Mouse (Mus musculus) T-helper 1 cell (primary cell): ENCODE results near the gene Pde4c.

Source experiments
- in situ Hi-C: fragments of 300-600 bp; cut with MboI, MseI; formaldehyde crosslinking; loops from one replicate; pipeline ENCODE4 v1.15.1; 2025; ENCODE audit warnings: high pct_unique_total_duplicates

Gene Pde4c

DNA sequence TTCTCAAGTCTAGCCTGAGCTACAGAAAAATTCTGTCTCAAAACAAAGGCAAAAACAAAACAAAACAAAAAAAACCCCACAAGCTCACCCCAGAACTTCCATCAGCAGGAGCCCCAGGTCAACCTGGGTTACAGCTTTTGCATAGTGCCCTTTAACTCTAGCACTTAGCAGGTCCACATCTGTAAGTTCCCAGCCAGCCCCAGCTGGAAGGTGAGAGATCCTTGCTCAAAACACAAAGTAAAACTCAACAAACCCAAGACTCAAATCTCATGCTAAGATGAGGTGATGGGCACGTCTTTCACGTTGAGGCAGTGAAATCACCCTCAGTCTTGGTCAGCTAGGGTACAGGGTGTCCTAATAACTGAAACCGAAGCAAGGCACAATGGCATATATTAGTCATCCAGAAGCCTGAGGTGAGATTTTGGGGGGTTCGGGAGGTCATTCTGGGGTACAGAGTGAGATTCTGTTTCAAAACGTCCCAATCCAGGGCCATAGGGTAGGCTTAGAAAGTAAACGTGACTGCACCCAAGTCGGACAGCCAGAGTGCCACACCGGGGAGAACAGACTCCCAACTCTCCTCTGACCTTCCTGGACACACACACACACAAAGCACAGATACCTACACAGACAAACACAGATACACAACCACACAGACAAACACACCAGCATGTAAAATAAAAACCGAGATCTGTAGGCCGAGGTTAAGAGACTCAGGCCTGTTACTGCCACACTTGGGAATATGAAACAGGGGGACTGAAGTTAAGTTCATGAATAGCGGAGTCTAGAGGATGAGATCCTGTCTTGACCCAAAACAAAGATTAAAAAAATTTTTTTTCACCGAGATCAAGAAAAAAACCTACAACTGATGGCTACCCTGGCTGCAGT, 25.9 kb upstream of the Pde4c start:
- in situ Hi-C loops: no loop called here

DNA sequence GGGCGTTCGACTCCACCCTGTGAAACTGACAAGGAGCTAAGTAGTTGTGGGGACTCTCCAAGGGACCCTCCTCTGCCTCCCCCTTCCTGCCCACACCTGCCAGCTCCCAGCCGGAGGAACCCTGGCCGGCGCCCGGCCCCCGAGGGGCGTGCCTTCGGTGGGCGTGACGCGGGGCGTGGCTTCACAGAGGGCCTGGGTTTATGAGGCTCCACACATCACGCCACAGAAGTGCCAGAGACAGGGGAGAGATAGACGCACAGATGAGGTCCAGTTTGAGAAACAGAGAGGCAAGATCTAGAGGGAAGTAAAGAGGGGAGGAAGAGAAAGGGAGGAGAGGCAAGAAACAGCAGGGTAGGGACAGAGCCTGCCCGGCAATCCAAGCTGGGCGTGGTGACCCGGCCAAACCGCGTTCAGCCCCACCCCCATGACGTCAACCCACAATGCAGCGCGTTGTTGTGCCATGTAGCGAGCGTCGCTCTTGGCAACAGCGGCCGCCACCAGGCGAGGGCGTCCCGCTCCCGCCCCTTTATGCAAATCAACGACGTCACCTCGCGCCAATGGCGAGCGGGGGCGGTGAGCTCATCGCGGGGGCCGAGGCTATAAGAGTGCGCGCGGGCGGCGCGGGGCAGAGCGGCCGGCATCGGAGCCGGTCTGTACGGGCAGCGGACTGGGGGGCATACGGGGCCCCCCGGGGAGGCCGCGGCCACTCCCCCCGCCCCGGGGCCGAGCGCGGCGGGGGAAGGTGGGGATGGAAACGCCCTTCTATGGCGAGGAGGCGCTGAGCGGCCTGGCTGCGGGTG, 25.0 kb upstream of the Pde4c start, which contains the start of gene Jund:
Jund (plus strand) TSS at position 640 of the 800 bp plus-strand sequence.
- in situ Hi-C loops: no loop called here

DNA sequence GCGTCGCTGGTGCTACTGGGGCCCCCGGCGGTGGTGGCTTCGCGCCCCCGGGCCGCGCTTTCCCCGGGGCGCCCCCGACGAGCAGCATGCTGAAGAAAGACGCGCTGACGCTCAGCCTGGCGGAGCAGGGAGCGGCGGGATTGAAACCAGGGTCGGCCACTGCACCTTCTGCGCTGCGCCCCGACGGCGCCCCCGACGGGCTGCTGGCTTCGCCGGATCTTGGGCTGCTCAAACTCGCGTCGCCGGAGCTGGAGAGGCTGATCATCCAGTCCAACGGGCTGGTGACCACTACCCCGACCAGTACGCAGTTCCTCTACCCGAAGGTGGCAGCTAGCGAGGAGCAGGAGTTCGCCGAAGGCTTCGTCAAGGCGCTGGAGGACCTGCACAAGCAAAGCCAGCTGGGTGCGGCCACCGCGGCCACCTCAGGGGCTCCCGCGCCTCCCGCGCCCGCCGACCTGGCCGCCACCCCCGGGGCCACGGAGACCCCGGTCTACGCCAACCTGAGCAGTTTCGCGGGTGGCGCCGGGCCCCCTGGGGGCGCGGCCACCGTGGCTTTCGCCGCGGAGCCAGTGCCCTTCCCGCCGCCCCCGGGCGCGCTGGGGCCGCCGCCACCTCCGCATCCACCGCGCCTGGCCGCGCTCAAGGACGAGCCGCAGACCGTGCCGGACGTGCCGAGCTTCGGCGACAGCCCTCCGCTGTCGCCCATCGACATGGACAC, 24.2 kb upstream of the Pde4c start:
- in situ Hi-C loops: no loop called here

DNA sequence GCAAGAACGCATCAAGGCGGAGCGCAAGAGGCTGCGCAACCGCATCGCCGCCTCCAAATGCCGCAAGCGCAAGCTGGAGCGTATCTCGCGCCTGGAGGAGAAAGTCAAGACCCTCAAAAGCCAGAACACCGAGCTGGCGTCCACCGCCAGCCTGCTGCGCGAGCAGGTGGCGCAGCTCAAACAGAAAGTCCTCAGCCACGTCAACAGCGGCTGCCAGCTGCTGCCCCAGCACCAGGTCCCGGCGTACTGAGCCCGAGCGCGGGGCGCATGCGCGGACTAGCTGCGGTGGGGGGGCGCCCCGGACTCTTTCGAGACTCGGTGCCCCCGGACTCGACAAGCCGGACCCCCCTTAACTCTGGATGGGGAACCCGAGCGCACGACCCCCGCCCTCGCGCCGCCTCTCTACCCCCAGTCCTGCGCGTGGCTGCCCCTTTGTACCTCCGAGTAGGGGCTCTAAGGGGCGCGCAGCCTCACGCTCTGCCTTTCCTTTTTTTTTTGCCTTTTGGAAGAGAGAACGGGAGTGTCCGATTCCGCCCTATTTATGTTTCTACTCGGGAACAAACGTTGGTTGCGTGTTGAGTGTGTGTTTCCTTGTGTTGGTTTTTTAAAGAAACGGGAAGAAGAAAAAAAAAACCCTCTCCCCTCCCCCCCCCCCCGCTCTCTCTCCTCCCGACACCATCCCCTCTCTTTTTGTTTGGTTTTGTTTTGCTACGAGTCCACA, 23.5 kb upstream of the Pde4c start:
- in situ Hi-C loops: no loop called here

DNA sequence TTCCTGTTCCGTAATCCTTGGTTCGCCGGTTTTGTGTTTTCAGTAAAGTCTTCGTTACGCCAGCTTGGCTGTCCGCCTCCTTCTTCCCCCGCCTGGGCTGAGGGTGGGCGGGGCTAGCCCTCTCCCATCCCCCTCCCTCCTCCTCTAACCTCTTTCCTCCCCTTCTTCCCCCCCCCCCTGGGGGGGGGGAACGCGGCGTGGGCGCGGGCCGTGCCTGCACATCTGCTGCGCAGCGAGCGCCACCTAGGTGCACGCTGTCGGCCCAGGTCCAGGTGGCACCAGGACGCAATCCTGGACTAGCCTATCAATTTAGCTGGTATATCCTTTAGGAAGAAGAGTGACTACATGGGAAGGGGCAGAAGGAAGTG, 23.0 kb upstream of the Pde4c start:
- in situ Hi-C loops: no loop called here

DNA sequence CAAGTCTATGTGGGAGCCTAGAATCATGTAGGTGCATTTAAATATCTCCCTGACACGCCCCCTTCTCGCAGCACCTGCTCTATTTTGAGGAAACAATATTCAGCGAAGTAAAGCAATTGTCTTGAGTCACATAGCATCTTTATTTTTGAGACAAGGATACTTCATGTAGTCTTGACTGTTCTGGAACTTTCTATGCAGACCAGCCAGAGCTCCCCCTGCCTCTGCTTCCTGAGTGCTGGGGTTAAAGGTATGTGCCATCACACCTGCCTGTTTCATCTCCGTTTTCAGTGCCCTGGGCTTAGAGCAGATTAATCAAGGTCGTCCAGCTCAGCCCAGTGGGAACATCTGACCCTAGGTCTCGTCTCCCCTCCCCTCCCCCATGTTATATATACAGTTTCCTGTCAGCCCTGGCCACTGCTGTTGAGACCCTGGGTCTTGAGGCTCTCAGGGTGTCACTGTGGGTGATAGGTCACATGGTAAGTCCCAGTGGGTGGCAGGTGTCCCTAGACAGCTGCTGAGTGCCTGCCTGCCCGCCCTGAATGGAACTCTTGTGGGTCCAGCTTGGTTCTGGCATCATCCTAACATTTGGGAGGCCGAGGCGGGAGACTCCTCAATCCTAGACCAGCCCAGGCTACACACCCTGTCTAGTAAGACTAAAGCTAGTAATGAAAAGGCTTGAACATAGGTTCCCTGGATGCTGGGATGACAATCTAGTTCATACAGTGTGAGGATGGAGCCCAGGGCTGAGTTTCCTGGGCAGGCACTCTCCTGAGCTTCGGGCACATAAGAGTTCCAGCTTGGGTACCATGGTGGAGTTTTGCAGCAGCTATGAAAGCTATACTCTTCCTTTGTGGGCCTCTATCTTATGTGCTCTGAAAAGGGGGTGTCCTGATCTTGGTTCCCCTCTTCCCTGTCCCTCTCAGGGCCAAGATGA, 22.2 kb upstream of the Pde4c start:
- in situ Hi-C loops: no loop called here

DNA sequence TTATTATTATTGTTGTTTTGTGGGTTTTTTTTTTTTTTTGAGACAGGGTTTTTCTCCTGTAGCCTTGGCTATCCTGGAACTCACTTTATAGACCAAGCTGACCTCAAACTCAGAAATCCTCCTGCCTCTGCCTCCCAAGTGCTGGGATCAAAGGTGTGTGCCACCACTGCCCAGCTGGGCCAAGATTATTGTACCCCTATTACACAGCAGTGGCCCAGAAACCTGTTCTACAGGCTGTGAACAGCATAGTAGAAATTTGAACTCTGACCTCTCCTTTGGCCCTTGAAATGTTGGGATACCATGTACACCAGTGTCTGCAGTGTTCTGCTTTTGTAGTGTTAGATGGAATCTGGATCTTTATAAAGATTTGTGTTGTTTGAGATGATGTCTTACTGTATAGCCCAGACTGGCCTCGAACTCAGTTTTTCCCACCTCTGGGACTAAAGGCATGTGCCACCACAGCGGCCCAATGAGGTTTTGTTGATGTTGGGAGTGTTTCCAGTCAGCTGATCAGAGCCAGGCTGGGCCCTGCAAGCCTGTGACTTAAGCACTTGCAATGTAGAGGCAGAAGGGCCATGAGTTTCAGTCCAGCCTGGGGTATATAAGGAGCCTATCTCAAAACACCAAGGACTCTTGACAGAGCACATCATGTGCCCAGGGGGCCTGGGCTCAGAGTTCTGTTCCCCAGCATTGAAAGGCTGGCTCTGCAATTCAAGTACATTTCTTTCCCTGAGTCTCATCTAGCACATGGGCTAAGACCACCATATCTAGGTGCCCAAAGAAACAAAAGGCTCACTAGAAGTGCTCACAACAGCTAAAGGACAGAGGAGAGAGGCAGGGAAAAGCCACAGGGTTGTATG, 21.3 kb upstream of the Pde4c start:
- in situ Hi-C loops: no loop called here

DNA sequence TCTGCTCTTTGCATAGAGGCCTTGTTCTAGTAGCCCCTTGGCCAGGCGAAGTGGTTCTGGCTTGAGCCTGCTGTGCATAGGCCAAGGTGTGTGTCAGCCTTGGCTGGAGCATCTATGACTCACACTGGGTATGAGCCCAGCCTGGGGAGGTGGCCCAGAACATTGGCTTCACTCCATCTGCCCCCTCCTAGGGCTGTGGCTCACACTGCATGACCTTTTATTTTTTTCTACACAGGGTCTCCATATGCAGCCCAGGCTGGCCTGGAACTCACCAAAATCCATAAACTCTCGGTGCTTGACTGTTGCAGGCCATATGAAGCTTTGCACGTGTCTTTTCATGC, 20.7 kb upstream of the Pde4c start:
- in situ Hi-C loops: no loop called here

DNA sequence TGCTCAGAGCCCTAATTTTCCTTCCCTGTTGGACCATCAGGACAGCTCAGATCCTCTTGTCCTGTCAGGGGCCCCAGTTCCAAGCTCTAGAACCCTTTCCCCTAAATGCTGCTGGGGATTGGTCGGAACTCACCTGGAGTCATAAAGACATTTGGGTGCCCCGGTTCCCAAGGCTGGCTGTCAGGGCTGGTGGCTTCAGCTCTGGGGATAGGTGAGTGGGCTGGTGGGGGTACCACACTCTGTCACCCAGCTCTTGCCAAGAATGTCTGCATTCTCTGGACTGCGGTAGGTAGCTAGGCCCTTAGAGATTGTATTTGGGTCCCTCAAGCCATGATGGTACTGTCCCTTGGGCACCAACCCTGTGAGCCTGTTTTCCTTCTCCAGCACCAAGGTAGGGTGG, 20.2 kb upstream of the Pde4c start, which contains the start of gene Iqcn:
Iqcn (plus strand) TSS at position 171 of the 400 bp plus-strand sequence.
- in situ Hi-C loops: no loop called here

DNA sequence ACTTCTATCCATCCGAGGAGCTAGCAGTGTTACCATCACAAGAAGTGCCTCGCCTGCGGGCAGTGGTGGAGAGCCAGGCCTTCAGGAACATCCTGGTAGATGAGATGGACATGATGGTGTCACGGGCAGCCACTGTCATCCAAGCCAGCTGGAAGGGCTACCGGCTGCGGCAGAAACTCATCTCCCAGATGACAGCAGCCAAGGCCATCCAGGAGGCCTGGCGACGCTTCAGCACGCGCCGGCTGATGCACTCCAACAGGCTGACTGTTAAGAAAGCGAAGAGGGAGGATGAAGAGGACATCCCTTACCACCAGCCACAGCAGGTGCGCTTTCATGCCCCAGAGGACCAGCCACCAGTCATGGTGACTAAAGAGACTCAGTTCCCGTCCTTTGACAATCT, 15.2 kb upstream of the Pde4c start:
- in situ Hi-C loops: no loop called here

DNA sequence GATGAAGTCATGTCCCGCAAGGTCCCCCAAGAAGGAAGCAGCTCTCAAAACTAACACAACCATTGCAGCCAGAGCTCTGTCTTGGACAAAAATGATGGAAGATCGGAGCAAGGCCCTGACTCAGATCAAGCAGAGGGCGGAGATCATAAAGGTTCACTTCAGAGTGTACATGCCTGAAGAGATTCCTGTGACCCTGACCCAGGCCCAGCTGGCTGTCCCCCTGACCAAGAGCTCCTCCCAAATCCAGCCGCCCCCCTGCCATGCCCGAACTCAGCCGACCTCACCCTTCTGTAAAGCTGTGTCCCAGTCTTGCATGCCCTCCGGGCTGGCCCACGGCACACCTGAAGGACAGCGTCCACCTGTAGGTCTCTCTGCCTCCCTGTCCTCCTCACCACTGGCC, 13.7 kb upstream of the Pde4c start:
- in situ Hi-C loops: loop anchor here (10.0 kb wide), 1 partner anchor 55 kb away; the partner anchor contains the start of gene Mpv17l2

DNA sequence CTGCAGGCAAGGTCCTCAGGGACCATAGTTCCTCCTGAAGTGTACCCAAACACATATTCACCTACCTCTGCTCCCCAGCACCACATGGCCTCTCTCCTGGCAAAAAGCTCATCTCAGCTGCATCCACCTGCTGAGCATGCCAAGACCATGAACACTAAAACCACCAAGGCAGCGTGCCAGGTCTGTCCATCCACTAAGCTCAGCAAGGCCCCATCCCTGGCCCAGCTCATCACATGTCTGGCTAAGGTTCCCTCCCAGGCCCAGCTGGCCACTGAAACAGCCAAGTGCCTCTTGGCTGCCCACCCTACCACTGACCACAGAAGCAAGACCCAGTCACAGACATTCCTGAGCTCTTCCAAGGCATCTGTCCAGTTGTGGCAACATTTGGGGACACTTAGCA, 13.2 kb upstream of the Pde4c start:
- in situ Hi-C loops: loop anchor here (10.0 kb wide), 1 partner anchor 55 kb away; the partner anchor contains the start of gene Mpv17l2

DNA sequence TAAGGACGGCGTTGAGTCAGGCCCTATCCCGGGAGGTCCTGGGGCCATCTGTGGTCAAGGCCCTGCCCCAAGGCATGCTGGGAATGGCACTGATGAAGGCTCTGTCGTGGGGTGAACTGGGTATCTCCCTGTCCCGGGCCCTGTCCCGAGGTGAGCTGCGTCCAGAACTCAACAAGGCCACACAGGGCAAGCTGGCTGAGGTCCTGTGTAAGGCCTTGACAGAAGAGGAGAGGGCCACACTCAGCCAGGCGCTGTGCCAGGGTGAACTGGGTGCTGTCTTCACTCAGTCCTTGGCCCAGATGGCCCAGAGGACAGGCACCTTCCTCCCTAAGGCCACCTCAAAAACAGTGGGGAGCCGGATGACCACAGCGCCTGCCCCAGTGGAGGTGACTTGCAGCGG, 12.5 kb upstream of the Pde4c start:
- in situ Hi-C loops: loop anchor here (10.0 kb wide), 1 partner anchor 54 kb away; the partner anchor contains the start of gene Mpv17l2

DNA sequence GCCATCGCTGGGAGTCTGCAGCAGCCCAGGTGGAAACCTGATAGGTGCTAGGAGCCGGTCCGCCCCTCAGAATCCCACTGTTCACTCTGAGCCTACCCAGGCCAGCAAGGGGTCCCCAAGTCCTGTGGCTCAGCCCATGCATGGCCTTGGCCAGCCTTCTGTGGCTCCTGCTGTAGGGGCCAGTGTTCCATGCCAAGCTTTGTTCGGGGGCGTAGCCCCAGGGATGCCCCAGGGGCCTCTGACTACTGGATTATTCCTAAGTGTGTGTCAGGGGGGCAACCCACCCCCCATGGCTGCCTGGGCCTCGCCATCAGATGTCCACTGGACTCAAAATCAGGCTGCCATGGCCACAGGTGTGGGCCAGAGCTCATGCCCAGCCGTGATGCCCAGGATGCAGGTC, 9.5 kb upstream of the Pde4c start:
- in situ Hi-C loops: loop anchor here (10.0 kb wide), 1 partner anchor 51 kb away; the partner anchor contains the start of gene Mpv17l2

DNA sequence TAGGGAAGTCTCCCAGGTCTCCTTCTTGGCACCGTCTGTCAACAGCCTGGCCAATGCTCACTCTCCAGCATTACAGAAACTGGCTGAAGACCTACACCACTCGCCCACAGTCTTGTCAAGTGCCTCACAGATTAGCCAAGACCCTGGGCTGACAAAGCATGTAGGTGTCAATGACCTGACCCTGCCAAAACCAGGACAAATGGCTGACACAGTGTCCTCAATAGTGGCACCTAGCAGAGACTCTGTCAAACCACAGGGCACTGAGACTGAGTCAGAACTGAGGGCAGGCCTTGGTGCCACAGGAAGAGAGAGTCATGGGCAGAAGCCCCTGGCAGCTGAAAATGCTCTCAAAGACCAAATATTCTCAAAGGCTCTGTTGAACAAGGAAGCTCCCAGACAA, 8.4 kb upstream of the Pde4c start:
- in situ Hi-C loops: loop anchor here (10.0 kb wide), 1 partner anchor 50 kb away; the partner anchor contains the start of gene Mpv17l2

DNA sequence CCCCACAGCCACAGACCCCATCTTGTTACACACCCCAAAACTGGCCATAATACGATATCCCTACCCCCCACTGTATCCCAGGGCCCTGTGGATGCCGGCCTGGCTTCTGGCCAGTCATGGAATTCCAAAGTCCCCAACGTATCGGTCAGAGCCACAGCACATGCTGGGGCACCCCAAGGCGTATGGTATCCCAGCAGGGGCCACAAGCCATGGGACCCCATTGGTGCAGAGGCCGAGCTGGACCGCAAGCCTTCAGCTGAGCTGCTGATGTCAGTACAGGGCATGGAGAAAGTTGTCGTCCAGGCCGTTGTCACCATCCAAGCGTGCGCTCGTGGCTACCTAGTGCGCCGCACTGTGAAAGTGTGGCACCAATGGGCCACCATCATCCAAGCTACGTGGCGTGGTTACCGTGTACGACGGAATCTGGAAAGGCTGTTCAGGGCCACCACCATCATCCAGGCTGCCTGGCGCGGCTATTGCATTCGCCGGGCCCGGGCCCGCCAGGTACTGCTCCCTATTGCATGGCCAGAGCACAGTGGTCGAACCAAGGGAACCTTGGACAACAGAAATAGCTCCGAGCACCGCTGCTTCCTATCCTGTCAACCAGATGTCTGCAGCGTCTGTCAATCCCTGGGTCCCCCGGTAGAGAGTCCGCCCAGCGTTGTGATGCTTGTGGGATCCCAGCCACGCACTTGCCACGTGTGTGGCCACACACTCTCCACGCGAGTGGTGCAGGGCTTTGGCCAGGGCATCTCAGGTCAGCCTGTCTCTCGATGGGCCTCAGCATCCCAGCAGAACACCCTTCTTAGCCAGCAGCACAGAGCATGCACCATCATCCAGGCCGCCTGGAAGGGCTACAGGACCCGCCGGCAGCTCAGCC, 6.8 kb upstream of the Pde4c start:
- in situ Hi-C loops: loop anchor here (10.0 kb wide), 1 partner anchor 48 kb away; the partner anchor contains the start of gene Mpv17l2

DNA sequence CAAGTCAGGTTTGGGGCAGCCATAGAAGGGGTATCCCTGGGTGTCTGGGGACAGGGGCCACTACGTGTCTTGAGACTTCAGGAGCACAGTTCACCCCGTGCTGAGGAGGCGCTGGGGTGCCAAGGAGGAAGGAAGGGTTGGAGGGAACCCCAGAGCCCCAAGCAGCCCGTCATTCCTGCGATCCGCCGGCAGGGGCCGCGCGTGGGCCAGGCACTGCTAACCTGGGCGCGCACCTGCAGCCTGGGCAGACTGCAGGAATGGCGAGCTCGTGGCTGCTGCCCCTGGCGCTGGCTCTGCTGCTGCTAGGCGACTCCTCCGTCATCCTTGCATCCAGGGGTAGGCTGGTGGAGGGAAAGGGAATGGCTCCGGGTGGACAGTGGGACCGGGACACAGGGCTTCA, 5.2 kb upstream of the Pde4c start, which contains the start of gene Gm3336:
Gm3336 (plus strand) TSS at position 247 of the 400 bp plus-strand sequence.
- in situ Hi-C loops: loop anchor here (10.0 kb wide), 1 partner anchor 47 kb away; the partner anchor contains the start of gene Mpv17l2
